Mouse (Mus musculus) intestine, embryonic 14.5 days (tissue): Measurements from ENCODE around the gene Crtam. TPM values are rescaled to one million over a fixed set of nuclear protein-coding genes. Genes with fewer than 3 reads are reported as not detected.

Source experiments
- ATAC-seq: fragments of 200-750 bp; cut with Nextera tagmentation; replicated peaks from 2 replicates; pipeline ENCODE4 v1.8.0; 2017; ENCODE audit warnings: low read depth, moderate number of reproducible peaks, moderate TSS enrichment, moderate library complexity; ENCODE audit not compliant: low FRiP score, low TSS enrichment
- DNase-seq: peaks from one replicate; pipeline ENCODE4 v3.0.0-alpha.2; 2018; ENCODE audit warnings: low spot score
- H3K27ac ChIP-seq: fragments of 300-500 bp; sonication (generic); 2 replicates; pipeline ENCODE4 v1.5.1; 2014; ENCODE audit warnings: low read depth, mild to moderate bottlenecking, control low read depth
- H3K27me3 ChIP-seq: fragments of 300-500 bp; sonication (generic); replicated peaks from 2 replicates; pipeline ENCODE4 v1.6.1; 2014; ENCODE audit warnings: low read length, control low read depth; ENCODE audit not compliant: control insufficient read depth, insufficient read depth
- H3K36me3 ChIP-seq: fragments of 300-500 bp; sonication (generic); 2 replicates; pipeline ENCODE4 v1.6.1; 2014; ENCODE audit warnings: low read length, control low read depth; ENCODE audit not compliant: control insufficient read depth, insufficient read depth
- H3K4me1 ChIP-seq: fragments of 300-500 bp; sonication (generic); replicated peaks from 2 replicates; pipeline ENCODE4 v1.6.1; 2014; ENCODE audit warnings: low read length, control low read depth, mixed read lengths; ENCODE audit not compliant: control insufficient read depth, insufficient read depth
- H3K4me2 ChIP-seq: fragments of 300-500 bp; sonication (generic); 2 replicates; pipeline ENCODE4 v1.6.1; 2014; ENCODE audit warnings: low read length
- H3K4me3 ChIP-seq: fragments of 300-500 bp; sonication (generic); 2 replicates; pipeline ENCODE4 v1.5.1; 2014; ENCODE audit warnings: low read depth, low read length, control low read depth, mixed read lengths
- H3K9ac ChIP-seq: fragments of 300-500 bp; sonication (generic); 2 replicates; pipeline ENCODE4 v1.6.1; 2014; ENCODE audit warnings: mild to moderate bottlenecking, low read length
- H3K9me3 ChIP-seq: fragments of 300-500 bp; sonication (generic); 2 replicates; pipeline ENCODE4 v1.6.1; 2016; ENCODE audit warnings: low read length, control low read depth; ENCODE audit not compliant: control insufficient read depth
- WGBS: fragments of 180-500 bp; shearing (Covaris S2); extraction: QIAGEN DNeasy Blood & Tissue Kit; methylation state at CpG from one replicate; pipeline ENCODE4 v1.1.7; 2014; 5-methylcytosine and 5-hydroxymethylcytosine counted together
- polyA plus RNA-seq: library from polyadenylated mRNA; unstranded; fragments of >200 nt; fragmentation: Nextera tagmentation; extraction: Ambion mirVana; gene quantifications from 2 replicates; pipeline ENCODE4 v1.2.1, GENCODE M21; 2014

The Crtam gene
- polyA plus RNA-seq, 1 experiment from 2014 or later, result 0.74 TPM

DNA sequence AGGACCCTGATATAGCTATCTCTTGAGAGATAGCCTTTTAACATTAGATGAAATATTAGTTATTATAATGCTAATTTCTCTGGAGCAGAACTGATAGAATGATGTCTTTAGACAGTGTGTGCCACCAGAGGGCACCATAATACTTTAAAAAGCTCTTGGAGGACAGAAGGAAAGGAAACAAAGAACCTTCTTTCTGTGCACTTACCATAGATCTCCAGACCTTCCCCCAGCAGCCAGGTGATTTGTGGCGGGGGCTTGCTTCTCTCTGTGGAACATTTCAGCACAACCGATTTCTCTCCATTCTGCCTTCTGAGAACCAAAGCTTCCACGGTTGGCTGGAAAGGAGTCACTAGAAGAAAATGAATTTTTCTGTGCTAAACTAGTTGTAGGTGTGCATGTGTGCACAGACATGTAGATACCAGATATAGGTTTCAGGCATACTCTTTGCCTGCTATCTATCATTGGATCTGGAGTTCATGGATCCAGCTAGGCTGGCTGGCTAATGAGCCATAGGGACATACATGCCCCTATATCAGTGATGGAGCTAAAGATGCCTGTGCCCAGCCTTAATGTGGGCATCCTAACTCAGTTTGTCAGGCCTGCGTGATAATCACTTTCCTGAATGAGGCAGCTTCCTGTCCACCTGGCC is 14.4 kb downstream of the Crtam start:
- 31% methylated on average over 4 of the region's 4 CpGs for WGBS
- H3K9me3 ChIP-seq, result no peaks in the 10 kb centered on the region
- DNase-seq (peak; percentile 71), ATAC-seq (no peak)
- no peak overlapping the region for H3K4me3 ChIP-seq
- H3K4me1 ChIP-seq, result no peaks in the 10 kb centered on the region
- H3K27ac ChIP-seq, result no peak overlapping the region
- H3K27me3 ChIP-seq, result no peaks in the 10 kb centered on the region
- H3K4me2 ChIP-seq, result no peak overlapping the region
- H3K9ac ChIP-seq, result no peak overlapping the region
- H3K36me3 ChIP-seq, result no peaks in the 10 kb centered on the region

- H3K27ac ChIP-seq, result no peak overlapping the region
- 67% methylated on average over 3 of the region's 3 CpGs for WGBS
- no peak for DNase-seq
Measured at GRCm38 (mm10) chr9:40984313-40984712, 20.1 kb downstream of the Crtam start.

DNA sequence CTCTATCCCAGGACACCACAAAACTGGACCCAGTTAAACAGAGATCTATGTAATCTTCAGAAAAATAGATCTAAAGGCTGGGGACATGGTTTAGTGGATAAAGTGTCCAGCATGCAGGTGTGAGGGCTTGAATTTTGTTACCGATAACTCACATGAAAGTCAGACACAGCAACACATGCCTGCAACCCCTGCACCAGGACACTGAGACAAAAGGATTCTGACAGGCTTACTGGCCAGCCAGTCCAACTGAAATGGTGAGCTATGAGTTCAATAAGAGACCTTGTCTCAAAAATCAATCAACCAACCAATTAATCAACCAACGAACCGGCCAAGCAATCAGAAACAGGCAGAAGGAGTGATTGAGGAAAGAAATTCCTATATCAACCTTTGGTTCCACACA is 20.7 kb downstream of the Crtam start:
- 73% methylated on average over 3 of the region's 3 CpGs for WGBS
- no peak for DNase-seq
- Histone ChIP-seq H3K4me3 (no peak overlapping the region), H3K36me3 (no peaks in the 10 kb centered on the region), H3K4me1 (no peaks in the 10 kb centered on the region), H3K27me3 (no peaks in the 10 kb centered on the region), H3K27ac (no peak overlapping the region), H3K9ac (no peak overlapping the region), H3K4me2 (no peak overlapping the region), H3K9me3 (no peaks in the 10 kb centered on the region)
- ATAC-seq, result no peak

More at GRCm38 (mm10) chr9:40984313-40984712, 20.1 kb downstream of the Crtam start:
- no peak overlapping the region for H3K4me2 ChIP-seq
- H3K4me3 ChIP-seq, result no peak overlapping the region
- H3K27me3 ChIP-seq, result no peaks in the 10 kb centered on the region
- H3K9ac ChIP-seq, result no peak overlapping the region
- no peak for ATAC-seq
- no peaks in the 10 kb centered on the region for H3K9me3 ChIP-seq
- no peaks in the 10 kb centered on the region for H3K36me3 ChIP-seq
- H3K4me1 ChIP-seq, result no peaks in the 10 kb centered on the region

DNA sequence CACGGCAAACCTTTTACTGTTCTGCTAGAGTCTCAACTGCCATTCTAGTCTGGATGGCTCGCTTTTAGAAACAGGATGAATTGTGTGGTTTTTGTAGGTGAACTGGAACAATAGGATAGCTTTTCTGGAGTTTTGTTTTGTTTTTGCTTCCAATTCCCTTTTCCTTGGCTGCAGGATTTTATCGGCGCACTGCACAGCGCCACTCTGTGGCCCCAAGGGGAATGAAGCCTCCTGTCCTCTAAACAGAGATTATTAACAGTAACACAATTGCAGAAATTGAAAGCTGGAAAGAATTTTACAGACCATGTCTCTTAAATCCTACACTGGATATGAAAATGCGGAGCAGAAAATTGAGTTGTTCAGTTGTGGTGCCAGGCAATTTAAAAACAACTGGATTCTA is 21.9 kb downstream of the Crtam start:
- Histone ChIP-seq H3K4me3 (no peak overlapping the region), H3K9ac (no peak overlapping the region), H3K4me2 (no peak overlapping the region), H3K27ac (no peak overlapping the region), H3K9me3 (no peaks in the 10 kb centered on the region), H3K27me3 (no peaks in the 10 kb centered on the region), H3K36me3 (no peaks in the 10 kb centered on the region), H3K4me1 (no peaks in the 10 kb centered on the region)
- 37% methylated on average over 6 of the region's 6 CpGs for WGBS
- no peak for DNase-seq
- ATAC-seq, result no peak

DNA sequence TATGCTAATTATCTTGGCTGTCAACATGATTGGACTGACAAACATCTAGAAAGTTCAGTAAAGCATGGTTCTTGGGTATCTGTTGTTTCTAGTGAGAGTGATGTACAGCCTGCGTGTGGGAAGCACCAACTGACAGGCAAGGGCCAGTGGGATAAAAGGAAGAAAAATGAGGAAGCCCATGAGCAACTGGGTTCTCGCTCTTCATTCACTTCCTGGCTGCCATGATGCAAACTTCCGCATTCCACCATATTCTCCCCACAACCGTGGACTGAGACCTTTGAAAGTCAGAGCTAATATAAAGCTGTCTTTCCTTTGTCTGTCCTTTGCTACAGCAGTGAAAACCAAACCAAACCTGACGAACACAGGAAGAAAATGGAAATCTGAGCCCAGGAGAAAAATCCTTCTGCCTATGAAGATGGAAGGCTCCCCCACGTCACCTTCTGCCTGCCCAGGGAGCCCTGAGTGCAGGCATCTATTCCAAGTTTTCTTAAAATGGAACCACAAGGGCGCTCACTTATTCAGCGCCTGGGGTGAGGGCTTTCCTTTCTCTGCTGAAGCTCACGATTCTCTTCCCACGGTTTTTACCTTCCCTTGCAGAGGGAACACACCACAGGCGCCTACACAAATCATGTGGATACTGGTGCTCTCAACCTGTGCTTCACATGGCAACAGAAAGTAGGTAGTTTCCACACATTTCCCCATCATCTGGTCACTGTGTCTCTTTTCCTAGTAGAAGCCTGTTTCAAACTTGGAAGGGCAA is 30.2 kb downstream of the Crtam start:
- H3K36me3 ChIP-seq, result no peaks in the 10 kb centered on the region
- ATAC-seq, result no peak
- WGBS, result 71% methylated on average over 11 of the region's 11 CpGs

DNA sequence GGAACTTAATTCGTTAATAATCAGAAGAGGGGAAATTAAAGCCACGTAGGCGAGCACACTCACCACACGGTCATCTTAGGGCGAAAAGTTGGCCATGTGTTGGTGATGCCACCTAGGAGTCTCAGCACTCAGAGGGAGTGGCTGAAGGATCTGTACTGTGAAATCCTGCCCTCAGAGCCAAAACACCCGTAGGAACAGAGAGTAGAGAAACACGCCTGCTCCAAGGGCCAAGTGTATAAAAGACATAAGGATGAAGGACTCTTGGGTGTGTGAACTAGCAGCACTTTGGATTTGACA is 40.1 kb downstream of the Crtam start:
- Histone ChIP-seq H3K36me3 (no peaks in the 10 kb centered on the region), H3K4me1 (no peaks in the 10 kb centered on the region), H3K9me3 (no peaks in the 10 kb centered on the region), H3K27me3 (peaks cover 27% of the 10 kb centered on the region), H3K9ac (no peak overlapping the region), H3K27ac (no peak overlapping the region), H3K4me2 (peak overlapping the region; percentile 71), H3K4me3 (no peak overlapping the region)
- 24% methylated on average over 7 of the region's 7 CpGs for WGBS
- ATAC-seq (no peak), DNase-seq (peak; percentile 53)

More for the DNA sequence above, 30.2 kb downstream of the Crtam start:
- Histone ChIP-seq H3K9ac (no peak overlapping the region), H3K4me3 (no peak overlapping the region), H3K4me2 (no peak overlapping the region), H3K9me3 (no peaks in the 10 kb centered on the region), H3K4me1 (no peaks in the 10 kb centered on the region), H3K27ac (no peak overlapping the region), H3K27me3 (no peaks in the 10 kb centered on the region)
- no peak for DNase-seq

GRCm38 (mm10) chr9:40963586-40964417 is 40.6 kb downstream of the Crtam start, which contains the start of gene Jhy:
TSS of gene Jhy (minus strand) at chr9:40964118.
- peak; percentile 66; the same call in 1 of the 2 replicates for ATAC-seq
- no peaks in the 10 kb centered on the region for H3K4me1 ChIP-seq
- H3K9ac ChIP-seq, result no peak within 1 kb of the TSS
- peak; percentile 57 for DNase-seq
- WGBS, result 2% methylated on average over 50 of the region's 51 CpGs
- no peaks in the 10 kb centered on the region for H3K9me3 ChIP-seq
- peaks cover 27% of the 10 kb centered on the region for H3K27me3 ChIP-seq
- H3K4me2 ChIP-seq, result peak within 1 kb of the TSS; percentile 71
- H3K4me3 ChIP-seq, result peak within 1 kb of the TSS; percentile 34
- no peaks in the 10 kb centered on the region for H3K36me3 ChIP-seq
- H3K27ac ChIP-seq, result no peak within 1 kb of the TSS

DNA sequence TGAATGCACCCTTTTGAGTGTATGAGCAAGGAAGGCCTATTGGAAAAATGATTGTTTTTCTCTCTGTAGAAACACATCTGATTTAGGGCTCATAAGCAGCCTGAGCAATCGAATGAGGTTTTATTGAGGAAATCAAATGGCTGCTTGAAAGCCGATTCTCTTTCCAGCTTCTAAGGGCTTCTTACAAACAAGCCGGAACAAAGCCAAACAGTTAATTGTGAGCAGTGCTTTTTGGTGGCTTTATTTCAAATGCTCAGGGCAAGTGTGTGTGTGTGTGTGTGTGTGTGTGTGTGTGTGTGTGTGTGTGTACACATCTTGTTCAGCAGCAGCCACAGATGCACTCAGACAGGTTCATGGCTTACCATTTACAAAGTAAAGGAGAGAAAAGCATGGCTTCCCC is 43.0 kb downstream of the Crtam start:
- no peak overlapping the region for H3K4me2 ChIP-seq
- no peaks in the 10 kb centered on the region for H3K9me3 ChIP-seq
- no peak overlapping the region for H3K27ac ChIP-seq
- H3K9ac ChIP-seq, result no peak overlapping the region
- ATAC-seq, result no peak
- H3K4me1 ChIP-seq, result no peaks in the 10 kb centered on the region
- no peak for DNase-seq
- 66% methylated on average over 3 of the region's 3 CpGs for WGBS
- H3K36me3 ChIP-seq, result no peaks in the 10 kb centered on the region
- H3K4me3 ChIP-seq, result no peak overlapping the region
- H3K27me3 ChIP-seq, result peaks cover 27% of the 10 kb centered on the region
